Mouse (Mus musculus) hindbrain, postnatal 0 days (tissue): ENCODE measurements around the gene Eif4g1. TPM values are rescaled to one million over a fixed set of nuclear protein-coding genes. Genes with fewer than 3 reads are reported as not detected.

Experiments
- ATAC-seq: fragments of 200-750 bp; cut with Nextera tagmentation; 2 replicates; pipeline ENCODE4 v1.8.0; 2017; ENCODE audit warnings: mild to moderate bottlenecking, moderate TSS enrichment, moderate library complexity
- DNase-seq: peaks from one replicate; pipeline ENCODE4 v3.0.0-alpha.2; 2015; ENCODE audit warnings: low spot score
- H3K27ac ChIP-seq: fragments of 300-500 bp; sonication (generic); 2 replicates; pipeline ENCODE4 v1.5.1; 2014; ENCODE audit warnings: mild to moderate bottlenecking
- H3K27me3 ChIP-seq: fragments of 300-500 bp; sonication (generic); 2 replicates; pipeline ENCODE4 v1.6.1; 2014; ENCODE audit warnings: low read length, mixed read lengths; ENCODE audit not compliant: insufficient read depth
- H3K36me3 ChIP-seq: fragments of 300-500 bp; sonication (generic); 2 replicates; pipeline ENCODE4 v1.6.1; 2014; ENCODE audit warnings: low read length, mixed read lengths; ENCODE audit not compliant: insufficient read depth
- H3K4me1 ChIP-seq: fragments of 300-500 bp; sonication (generic); 2 replicates; pipeline ENCODE4 v1.6.1; 2014; ENCODE audit warnings: antibody characterized with exemption, low read length, mixed read lengths; ENCODE audit not compliant: insufficient read depth
- H3K4me2 ChIP-seq: fragments of 300-500 bp; sonication (generic); 2 replicates; pipeline ENCODE4 v1.6.1; 2014; ENCODE audit warnings: low read depth, mild to moderate bottlenecking, low read length, moderate library complexity, mixed read lengths
- H3K4me3 ChIP-seq: fragments of 300-500 bp; sonication (generic); 2 replicates; pipeline ENCODE4 v1.5.1; 2014; ENCODE audit warnings: low read length
- H3K9ac ChIP-seq: fragments of 300-500 bp; sonication (generic); replicated peaks from 2 replicates; pipeline ENCODE4 v1.6.1; 2014; ENCODE audit warnings: mild to moderate bottlenecking, low read length, moderate library complexity, mixed read lengths
- H3K9me3 ChIP-seq: fragments of 300-500 bp; sonication (generic); 2 replicates; pipeline ENCODE4 v1.6.1; 2016; ENCODE audit warnings: low read length, mixed read lengths
- CTCF ChIP-seq: IDR thresholded peaks from 2 replicates; pipeline ENCODE4 v1.5.1; 2016; ENCODE audit warnings: antibody characterized with exemption, control low read depth, low read depth
- WGBS: fragments of 180-500 bp; shearing (Covaris S2); extraction: QIAGEN DNeasy Blood & Tissue Kit; methylation state at CpG from one replicate; pipeline ENCODE4 v1.1.7; 2014; 5-methylcytosine and 5-hydroxymethylcytosine counted together
- polyA plus RNA-seq: library from polyadenylated mRNA; unstranded; fragments of >200 nt; fragmentation: Nextera tagmentation; extraction: Ambion mirVana; gene quantifications from 2 replicates; pipeline ENCODE4 v1.2.1, GENCODE M21; 2015
- total RNA-seq: library from RNA; depleted of rRNA; stranded (reverse); fragments of >200 nt; gene quantifications from 2 replicates; pipeline ENCODE4 v1.2.3, GENCODE M21; 2014

The Eif4g1 gene
- total and polyA plus RNA-seq, 2 experiments from 2014 or later: 124 to 428 TPM

- H3K4me3 ChIP-seq: no peak overlapping the region
- H3K9ac ChIP-seq: 0 out of 2 replicates have a peak overlapping the region, but pooled peaks have one; percentile 70
Observed at GRCm38 (mm10) chr16:20623211-20623610, 44.9 kb upstream of the Eif4g1 start.

GRCm38 (mm10) chr16:20628871-20629391, 39.2 kb upstream of the Eif4g1 start:
- H3K27ac ChIP-seq: no peak overlapping the region; the same call in 1 of the 2 replicates
- no peak for ATAC-seq
- H3K4me3 ChIP-seq: peak overlapping the region; percentile 61; the same call in 1 of the 2 replicates
- DNase-seq: no peak
- no peaks in the 10 kb centered on the region for H3K27me3 ChIP-seq
- WGBS: 46% methylated on average over 11 of the region's 11 CpGs
- no peak for TF ChIP-seq CTCF
- H3K9ac ChIP-seq: peak overlapping the region; percentile 74; the same call in 1 of the 2 replicates
- H3K4me1 ChIP-seq: peaks cover 6% of the 10 kb centered on the region; the same call in 1 of the 2 replicates
- no peaks in the 10 kb centered on the region for H3K9me3 ChIP-seq
- H3K36me3 ChIP-seq: no peaks in the 10 kb centered on the region; the same call in 1 of the 2 replicates
- H3K4me2 ChIP-seq: peak overlapping the region; percentile 79

More at GRCm38 (mm10) chr16:20623211-20623610, 44.9 kb upstream of the Eif4g1 start:
- H3K36me3 ChIP-seq: no peaks in the 10 kb centered on the region
- TF ChIP-seq CTCF: no peak
- H3K9me3 ChIP-seq: no peaks in the 10 kb centered on the region
- DNase-seq: no peak
- H3K27me3 ChIP-seq: no peaks in the 10 kb centered on the region
- H3K4me2 ChIP-seq: peak overlapping the region; percentile 88
- H3K4me1 ChIP-seq: peaks cover 8% of the 10 kb centered on the region; the same call in 1 of the 2 replicates
- H3K27ac ChIP-seq: peak overlapping the region; percentile 94; the same call in 1 of the 2 replicates
- ATAC-seq: no peak
- 34% methylated on average over 2 of the region's 2 CpGs for WGBS

GRCm38 (mm10) chr16:20629731-20630634, 38.1 kb upstream of the Eif4g1 start, which contains the start of gene Ece2:
Gene Ece2 (plus strand): TSS chr16:20629828.
- Histone ChIP-seq H3K27ac (peak within 1 kb of the TSS; percentile 85), H3K4me1 (peaks cover 6% of the 10 kb centered on the region; the same call in 1 of the 2 replicates), H3K27me3 (no peaks in the 10 kb centered on the region), H3K36me3 (no peaks in the 10 kb centered on the region; the same call in 1 of the 2 replicates), H3K9ac (peak within 1 kb of the TSS; percentile 74), H3K4me2 (peak within 1 kb of the TSS; percentile 79), H3K4me3 (peak within 1 kb of the TSS; percentile 61), H3K9me3 (no peaks in the 10 kb centered on the region)
- no peak for TF ChIP-seq CTCF
- ATAC-seq (peak; percentile 66), DNase-seq (peak; percentile 68)
- WGBS: 4% methylated on average over 54 of the region's 54 CpGs

GRCm38 (mm10) chr16:20637410-20637809, 30.7 kb upstream of the Eif4g1 start:
- no peak overlapping the region for H3K9ac ChIP-seq
- no peak for TF ChIP-seq CTCF
- WGBS: 84% methylated on average over 8 of the region's 8 CpGs
- ATAC-seq (no peak), DNase-seq (no peak)
- H3K4me1 ChIP-seq: no peaks in the 10 kb centered on the region
- H3K27me3 ChIP-seq: no peaks in the 10 kb centered on the region
- H3K4me2 ChIP-seq: no peak overlapping the region
- no peak overlapping the region for H3K4me3 ChIP-seq
- H3K27ac ChIP-seq: no peak overlapping the region
- H3K36me3 ChIP-seq: no peaks in the 10 kb centered on the region; the same call in 1 of the 2 replicates
- H3K9me3 ChIP-seq: no peaks in the 10 kb centered on the region

GRCm38 (mm10) chr16:20638367-20638766, 29.7 kb upstream of the Eif4g1 start:
- TF ChIP-seq CTCF: no peak
- Histone ChIP-seq H3K27ac (peak overlapping the region; percentile 51; the same call in 1 of the 2 replicates), H3K36me3 (peaks cover 4% of the 10 kb centered on the region), H3K4me3 (no peak overlapping the region), H3K4me2 (0 out of 2 replicates have a peak overlapping the region, but pooled peaks have one; percentile 11), H3K4me1 (no peaks in the 10 kb centered on the region), H3K9me3 (no peaks in the 10 kb centered on the region), H3K9ac (no peak overlapping the region), H3K27me3 (no peaks in the 10 kb centered on the region)
- ATAC-seq (peak; percentile 58; the same call in 1 of the 2 replicates), DNase-seq (peak; percentile 72)
- 30% methylated on average over 8 of the region's 8 CpGs for WGBS

- Histone ChIP-seq H3K4me1 (no peaks in the 10 kb centered on the region), H3K36me3 (peaks cover 23% of the 10 kb centered on the region), H3K4me3 (no peak overlapping the region), H3K9me3 (no peaks in the 10 kb centered on the region), H3K27me3 (no peaks in the 10 kb centered on the region), H3K9ac (no peak overlapping the region), H3K4me2 (no peak overlapping the region), H3K27ac (no peak overlapping the region)
- DNase-seq: peak; percentile 86
- ATAC-seq: peak; percentile 66
- TF ChIP-seq CTCF: peak; percentile 85
- 2% methylated on average over 8 of the region's 8 CpGs for WGBS
Observed at GRCm38 (mm10) chr16:20642161-20642560, 26.0 kb upstream of the Eif4g1 start.
